Mouse (Mus musculus) midbrain, embryonic 11.5 days (tissue): ENCODE measurements around the gene Suv39h2. TPM values are rescaled to one million over a fixed set of nuclear protein-coding genes. Genes with fewer than 3 reads are reported as not detected.

Experiments used
- ATAC-seq: fragments of 200-750 bp; cut with Nextera tagmentation; 2 replicates; pipeline ENCODE4 v1.8.0; 2017; ENCODE audit warnings: moderate TSS enrichment, moderate library complexity; ENCODE audit not compliant: low FRiP score
- DNase-seq: peaks from one replicate; pipeline ENCODE4 v3.0.0; 2015; ENCODE audit warnings: low spot score; ENCODE audit errors: missing footprints
- H3K27ac ChIP-seq: fragments of 300-500 bp; sonication (generic); 2 replicates; pipeline ENCODE4 v1.5.1; 2014; ENCODE audit warnings: low read depth, low read length
- H3K27me3 ChIP-seq: fragments of 300-500 bp; sonication (generic); 2 replicates; pipeline ENCODE4 v1.6.1; 2014; ENCODE audit warnings: mild to moderate bottlenecking, low read length, moderate library complexity, mixed read lengths; ENCODE audit not compliant: control insufficient read depth, insufficient read depth
- H3K36me3 ChIP-seq: fragments of 300-500 bp; sonication (generic); 2 replicates; pipeline ENCODE4 v1.6.1; 2014; ENCODE audit warnings: mild to moderate bottlenecking, low read length, moderate library complexity, mixed read lengths; ENCODE audit not compliant: control insufficient read depth, insufficient read depth
- H3K4me1 ChIP-seq: fragments of 300-500 bp; sonication (generic); 2 replicates; pipeline ENCODE4 v1.6.1; 2014; ENCODE audit warnings: low read length; ENCODE audit not compliant: control insufficient read depth, insufficient read depth
- H3K4me2 ChIP-seq: fragments of 300-500 bp; sonication (generic); 2 replicates; pipeline ENCODE4 v1.6.1; 2014; ENCODE audit warnings: mild to moderate bottlenecking, moderate library complexity
- H3K4me3 ChIP-seq: fragments of 300-500 bp; sonication (generic); 2 replicates; pipeline ENCODE4 v1.5.1; 2014; ENCODE audit warnings: low read depth, low read length
- H3K9ac ChIP-seq: fragments of 300-500 bp; sonication (generic); 2 replicates; pipeline ENCODE4 v1.6.1; 2014; ENCODE audit warnings: low read length
- H3K9me3 ChIP-seq: fragments of 300-500 bp; sonication (generic); 2 replicates; pipeline ENCODE4 v1.6.1; 2016; ENCODE audit warnings: low read length; ENCODE audit not compliant: control insufficient read depth
- WGBS: fragments of 180-500 bp; shearing (Covaris S2); extraction: QIAGEN DNeasy Blood & Tissue Kit; methylation state at CpG from one replicate; pipeline ENCODE4 v1.1.7; 2014; 5-methylcytosine and 5-hydroxymethylcytosine counted together
- polyA plus RNA-seq: library from polyadenylated mRNA; unstranded; fragments of >200 nt; fragmentation: Nextera tagmentation; extraction: Ambion mirVana; gene quantifications from 2 replicates; pipeline ENCODE4 v1.2.1, GENCODE M21; 2014

Gene Suv39h2
- polyA plus RNA-seq, 1 experiment from 2014 or later: 52.2 TPM

GRCm38 (mm10) chr2:3407756-3408155, 67.1 kb downstream of the Suv39h2 start:
- Histone ChIP-seq H3K9ac (no peak overlapping the region), H3K27ac (no peak overlapping the region), H3K4me3 (no peak overlapping the region), H3K4me1 (no peaks in the 10 kb centered on the region), H3K4me2 (no peak overlapping the region), H3K36me3 (no peaks in the 10 kb centered on the region), H3K27me3 (no peaks in the 10 kb centered on the region), H3K9me3 (no peaks in the 10 kb centered on the region)
- DNase-seq (no peak), ATAC-seq (no peak)
- WGBS: 81% methylated on average over 7 of the region's 7 CpGs

GRCm38 (mm10) chr2:3405981-3406380, 68.8 kb downstream of the Suv39h2 start:
- no peak overlapping the region for H3K4me2 ChIP-seq
- WGBS: 86% methylated on average over 4 of the region's 4 CpGs
- no peaks in the 10 kb centered on the region for H3K27me3 ChIP-seq
- ATAC-seq (no peak), DNase-seq (no peak)
- no peaks in the 10 kb centered on the region for H3K4me1 ChIP-seq
- no peak overlapping the region for H3K27ac ChIP-seq
- no peaks in the 10 kb centered on the region for H3K9me3 ChIP-seq
- no peak overlapping the region for H3K9ac ChIP-seq
- no peak overlapping the region for H3K4me3 ChIP-seq
- H3K36me3 ChIP-seq: no peaks in the 10 kb centered on the region

Other genes with a start within 250 kb of the Suv39h2 start
- 69.3 and 69.8 TPM in 2 replicates for gene Nmt2, start 190.8 kb downstream of the Suv39h2 start, polyA plus RNA-seq
- 24.9 and 25.6 TPM in 2 replicates for gene Rpp38, start 142.4 kb downstream of the Suv39h2 start, polyA plus RNA-seq
- gene Acbd7, start 138.9 kb downstream of the Suv39h2 start, polyA plus RNA-seq: 0.66 and 0.68 TPM in 2 replicates
- not detected in 2 replicates for gene Olah, start 77.8 kb downstream of the Suv39h2 start, polyA plus RNA-seq
- gene Meig1, start 52.4 kb downstream of the Suv39h2 start, polyA plus RNA-seq: 0.61 TPM in 1 of 2 replicates, not detected in the other
- gene Dclre1c, start 50.9 kb downstream of the Suv39h2 start, polyA plus RNA-seq: 8.1 TPM in 2 replicates
- gene Gm45902, start 37.8 kb upstream of the Suv39h2 start, polyA plus RNA-seq: 8.7 and 9.4 TPM in 2 replicates
- 122 TPM in 2 replicates for gene Hspa14, start 37.8 kb upstream of the Suv39h2 start, polyA plus RNA-seq
- gene Cdnf, start 38.0 kb upstream of the Suv39h2 start, polyA plus RNA-seq: 0.37 TPM in 1 of 2 replicates, not detected in the other
- 60.4 and 65.7 TPM in 2 replicates for gene Fam107b, start 95.5 kb upstream of the Suv39h2 start, polyA plus RNA-seq